Mouse (Mus musculus) small intestine, adult 2 months (tissue): ENCODE results near the gene H2-DMb1.
A peak's percentile ranks its signal among the peaks of the same experiment; 100 is the strongest.

Experiments used
- CTCF ChIP-seq: fragments of 200-500 bp; IDR thresholded peaks from 2 replicates; pipeline ENCODE4 v1.5.1; 2012; ENCODE audit warnings: low read depth, mild to moderate bottlenecking, control low read depth, inconsistent platforms, low read length, moderate library complexity, mixed read lengths; ENCODE audit not compliant: insufficient replicate concordance, insufficient read length; ENCODE audit errors: extremely low read depth
- POLR2A ChIP-seq: fragments of 200-500 bp; IDR thresholded peaks from 2 replicates; pipeline ENCODE4 v1.6.1; 2012; ENCODE audit warnings: low read depth, mild to moderate bottlenecking, control low read depth, inconsistent platforms, low read length, moderate library complexity

DNA sequence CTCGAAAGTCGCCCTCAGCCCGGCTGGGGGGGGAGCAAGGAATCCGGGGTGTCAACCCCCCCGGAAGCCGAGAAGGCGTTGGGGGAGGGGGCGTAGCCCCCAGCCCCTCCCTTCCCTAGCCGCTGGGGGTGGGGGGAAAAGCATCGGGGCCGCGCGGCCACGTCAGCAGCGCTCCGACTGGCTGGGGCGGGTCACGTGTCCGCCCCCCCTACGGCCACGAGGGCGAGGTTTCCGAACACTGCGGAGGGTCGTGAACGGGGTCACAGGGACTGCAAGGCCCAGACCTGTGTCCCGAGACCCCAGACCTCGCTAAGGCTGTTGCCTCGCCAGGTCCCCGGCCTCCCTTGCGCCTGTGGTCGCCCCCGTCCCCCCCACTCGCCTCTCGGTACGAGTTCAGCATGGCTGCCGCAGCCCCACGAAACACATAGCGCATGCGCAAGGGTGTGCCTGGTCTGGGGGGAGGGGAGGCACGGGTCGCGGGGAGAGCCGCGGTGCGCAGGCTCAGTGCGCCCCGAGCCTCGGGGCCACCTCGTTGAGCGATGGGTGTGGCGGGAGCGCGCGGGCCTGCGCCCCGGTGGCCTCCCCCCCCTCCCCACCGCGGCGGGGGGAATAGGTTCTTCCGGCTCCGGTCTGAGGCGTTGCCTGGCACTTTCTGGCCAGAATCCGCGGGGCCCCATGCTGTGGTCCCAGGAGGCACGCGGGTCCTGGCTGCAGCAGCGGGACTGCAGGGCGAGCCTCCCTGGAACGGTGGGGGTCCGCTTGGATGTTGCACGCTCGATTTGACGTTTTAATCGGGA, 30.5 kb upstream of the H2-DMb1 start, which contains the start of gene Brd2:
- TF ChIP-seq CTCF (no peak), POLR2A (peak; percentile 81)
